Mouse (Mus musculus) spleen, adult 2 months (tissue): Measurements from ENCODE around the gene Setd7.

ENCODE experiments used
- CTCF ChIP-seq: fragments of 200-500 bp; IDR thresholded peaks from 2 replicates; pipeline ENCODE4 v1.5.1; 2011; ENCODE audit warnings: mild to moderate bottlenecking, inconsistent platforms; ENCODE audit not compliant: insufficient read depth, insufficient read length, insufficient replicate concordance; ENCODE audit errors: extremely low read depth
- POLR2A ChIP-seq: fragments of 200-500 bp; IDR thresholded peaks from 2 replicates; pipeline ENCODE4 v1.6.1; 2011; ENCODE audit warnings: low read depth, low read length, inconsistent platforms

DNA sequence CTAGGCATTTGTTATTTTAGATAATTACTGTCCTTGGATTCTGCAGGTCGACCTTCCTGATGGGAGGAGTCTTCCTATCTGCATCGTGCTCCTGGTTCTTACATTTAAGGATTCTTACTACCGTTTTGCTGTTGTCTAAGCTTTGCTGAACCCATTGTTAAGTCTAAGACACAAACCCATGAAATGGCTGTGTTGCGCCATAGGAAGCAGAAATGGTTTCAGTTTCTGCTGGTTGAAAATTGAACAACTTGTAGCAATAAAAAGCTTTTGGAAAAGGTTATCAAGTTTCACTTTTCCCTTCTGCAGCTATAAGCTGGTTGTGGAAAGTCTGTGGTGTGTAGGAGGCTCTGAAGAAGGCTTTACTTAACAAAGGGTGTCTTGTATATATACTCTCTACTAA lies 85.0 kb downstream of the Setd7 start:
- TF ChIP-seq CTCF (no peak), POLR2A (no peak)
